Mouse (Mus musculus) brain, embryonic 14.5 days (tissue): ENCODE data around the gene Miox. TPM values are rescaled to one million over a fixed set of nuclear protein-coding genes. Genes with fewer than 3 reads are reported as not detected.
A peak's percentile ranks its signal among the peaks of the same experiment; 100 is the strongest.

Experiments used
- DNase-seq: peaks from one replicate; pipeline ENCODE4 v3.0.0-alpha.2; 2011; ENCODE audit warnings: low read depth
- CTCF ChIP-seq: fragments of 200-500 bp; IDR thresholded peaks from 2 replicates; pipeline ENCODE4 v1.5.1; 2012; ENCODE audit warnings: inconsistent platforms, mild to moderate bottlenecking, moderate library complexity, borderline replicate concordance; ENCODE audit not compliant: insufficient read depth, insufficient read length; ENCODE audit errors: extremely low read depth
- POLR2A ChIP-seq: fragments of 200-500 bp; IDR thresholded peaks from 2 replicates; pipeline ENCODE4 v1.6.1; 2012; ENCODE audit warnings: mild to moderate bottlenecking, inconsistent platforms, borderline replicate concordance; ENCODE audit not compliant: poor library complexity, insufficient read depth, insufficient read length, severe bottlenecking; ENCODE audit errors: extremely low read depth
- polyA plus RNA-seq: library from polyadenylated mRNA; depleted of rRNA; stranded (reverse); fragments of >200 nt; gene quantifications from 2 replicates; pipeline ENCODE4 v1.2.3, GENCODE M21; 2012

Gene Miox
- polyA plus RNA-seq, 1 experiment: not detected

DNA sequence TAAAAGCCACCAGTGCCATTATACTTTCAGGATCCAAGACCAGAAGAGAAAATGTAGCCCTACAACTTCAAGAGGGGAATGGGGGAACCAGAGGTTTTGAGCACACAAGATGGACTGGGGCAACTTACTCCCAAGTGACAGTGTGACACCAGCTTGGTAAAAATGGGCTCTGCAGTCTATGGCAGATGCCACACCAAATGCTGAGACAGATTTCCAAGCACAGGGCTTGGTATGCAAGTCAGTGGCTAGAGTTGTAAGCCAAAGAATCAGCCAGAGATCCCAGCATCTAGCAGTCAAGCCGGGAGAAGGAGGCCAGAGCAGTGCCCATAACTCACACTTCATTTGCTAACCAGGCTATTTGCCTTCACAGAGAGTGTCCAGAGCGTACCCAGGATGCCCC lies 36.5 kb upstream of the Miox start:
- no peak for DNase-seq
- TF ChIP-seq POLR2A (no peak), CTCF (no peak)

GRCm38 (mm10) chr15:89300180-89300579 lies 34.0 kb upstream of the Miox start:
- TF ChIP-seq CTCF (no peak), POLR2A (no peak)
- DNase-seq: no peak

- DNase-seq: no peak
- TF ChIP-seq POLR2A (no peak), CTCF (no peak)
Measured at GRCm38 (mm10) chr15:89300600-89300999, 33.6 kb upstream of the Miox start.

GRCm38 (mm10) chr15:89305966-89306365 lies 28.2 kb upstream of the Miox start:
- TF ChIP-seq CTCF: no peak
- no peak for TF ChIP-seq POLR2A

DNA sequence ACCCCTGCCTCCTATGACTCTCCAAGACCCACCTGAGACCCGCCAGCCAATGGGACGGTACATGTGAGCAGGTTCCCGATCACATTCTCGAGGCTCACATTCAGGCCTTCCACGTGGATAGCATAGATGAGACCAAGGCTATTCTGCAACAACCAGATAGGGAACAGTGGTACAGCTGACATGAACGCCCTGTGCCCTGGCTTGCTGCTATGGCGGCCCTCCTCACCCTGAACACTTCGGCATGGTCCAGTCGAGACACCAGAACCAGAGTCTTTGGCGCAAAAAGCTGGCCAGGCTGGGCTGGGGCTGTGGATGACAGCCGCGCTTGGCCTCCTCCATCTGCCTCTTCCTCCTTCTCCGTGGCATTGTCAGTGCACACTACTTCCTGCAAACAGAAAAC lies 26.7 kb upstream of the Miox start:
- TF ChIP-seq POLR2A: no peak
- no peak for TF ChIP-seq CTCF

More at GRCm38 (mm10) chr15:89305966-89306365, 28.2 kb upstream of the Miox start:
- no peak for DNase-seq

DNA sequence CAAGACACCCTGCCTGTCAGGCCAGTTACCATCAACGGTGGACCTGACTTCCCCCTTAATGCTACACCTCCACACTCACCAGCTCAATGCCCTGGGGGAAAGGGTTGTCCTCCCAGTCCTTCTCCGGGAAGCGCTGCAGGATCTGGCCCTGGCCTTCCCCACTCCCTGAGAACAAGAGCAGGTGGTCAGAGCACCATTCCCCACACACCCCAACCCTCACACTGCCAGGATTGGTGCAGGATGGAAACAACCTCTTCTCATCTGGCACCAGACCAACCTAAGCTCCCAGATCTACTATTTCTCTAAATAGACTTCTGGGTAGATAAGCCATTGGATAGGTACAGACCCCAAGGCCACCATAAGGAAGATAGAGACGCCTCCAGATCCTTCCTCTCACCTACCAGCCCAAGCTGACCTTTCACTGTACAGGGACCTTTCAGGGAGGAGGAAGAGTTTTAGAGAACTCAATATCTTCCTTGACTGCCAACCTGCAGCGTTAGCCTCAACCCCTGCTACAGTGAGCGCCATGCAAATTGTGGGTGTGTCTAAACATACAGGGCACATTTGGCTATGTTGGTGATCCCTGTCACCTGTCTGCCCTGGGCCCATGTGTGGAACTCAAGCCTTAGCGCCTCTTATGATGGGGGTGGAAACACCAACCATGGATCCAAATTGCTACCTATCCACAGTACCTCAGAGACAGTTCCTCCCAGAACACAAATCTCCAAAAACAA lies 25.6 kb upstream of the Miox start:
- no peak for TF ChIP-seq CTCF
- TF ChIP-seq POLR2A: no peak

More for the DNA sequence above, 26.7 kb upstream of the Miox start:
- no peak for DNase-seq

DNA sequence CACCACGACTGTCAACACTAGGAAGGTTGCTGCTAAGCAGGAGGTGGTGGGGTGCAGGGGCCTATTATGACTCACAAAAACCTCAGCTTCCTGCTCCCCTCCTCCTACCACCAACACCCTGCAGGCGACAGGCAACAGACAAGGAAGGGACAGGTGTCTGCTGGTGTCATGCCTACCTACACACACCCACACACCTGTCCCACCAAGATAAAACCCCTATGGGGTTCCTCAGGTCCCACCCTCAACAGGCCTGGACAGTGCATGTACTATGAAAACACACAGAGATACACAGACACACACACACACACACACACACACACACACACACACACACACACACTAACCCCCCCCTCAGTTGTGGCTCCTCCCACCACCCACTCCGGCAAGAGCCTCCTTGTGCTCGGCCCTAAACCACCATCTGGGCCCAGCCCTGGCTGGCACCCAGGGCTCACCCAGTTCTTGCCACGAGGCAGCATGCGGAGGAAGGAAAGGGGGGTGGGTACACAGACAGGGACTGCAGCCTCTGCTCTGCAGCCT lies 24.2 kb upstream of the Miox start:
- no peak for TF ChIP-seq CTCF
- no peak for TF ChIP-seq POLR2A
- DNase-seq: peak; percentile 70

More for the DNA sequence above, 25.6 kb upstream of the Miox start:
- no peak for DNase-seq

DNA sequence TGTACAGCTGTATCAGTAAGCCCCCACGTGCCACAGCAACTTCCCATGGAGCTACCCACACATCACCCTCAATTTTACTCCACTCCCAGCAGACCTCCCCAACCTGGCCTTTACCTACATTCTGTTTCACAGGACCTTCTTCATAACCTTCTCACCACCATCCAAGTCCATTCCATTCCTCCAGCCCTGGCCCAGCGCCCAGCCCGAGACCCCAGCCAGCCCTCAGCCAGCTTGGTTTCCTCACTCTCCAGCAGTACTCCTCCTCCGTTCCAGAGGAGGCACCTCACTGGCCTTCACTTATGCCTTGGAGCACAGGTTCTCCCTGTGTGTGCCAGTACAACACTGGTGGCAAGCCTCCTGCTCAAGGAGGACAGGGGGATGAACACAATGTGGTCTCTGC lies 20.8 kb upstream of the Miox start:
- no peak for TF ChIP-seq CTCF
- TF ChIP-seq POLR2A: no peak
- DNase-seq: no peak

GRCm38 (mm10) chr15:89314107-89314506 lies 20.1 kb upstream of the Miox start:
- DNase-seq: no peak
- TF ChIP-seq POLR2A (no peak), CTCF (no peak)

DNA sequence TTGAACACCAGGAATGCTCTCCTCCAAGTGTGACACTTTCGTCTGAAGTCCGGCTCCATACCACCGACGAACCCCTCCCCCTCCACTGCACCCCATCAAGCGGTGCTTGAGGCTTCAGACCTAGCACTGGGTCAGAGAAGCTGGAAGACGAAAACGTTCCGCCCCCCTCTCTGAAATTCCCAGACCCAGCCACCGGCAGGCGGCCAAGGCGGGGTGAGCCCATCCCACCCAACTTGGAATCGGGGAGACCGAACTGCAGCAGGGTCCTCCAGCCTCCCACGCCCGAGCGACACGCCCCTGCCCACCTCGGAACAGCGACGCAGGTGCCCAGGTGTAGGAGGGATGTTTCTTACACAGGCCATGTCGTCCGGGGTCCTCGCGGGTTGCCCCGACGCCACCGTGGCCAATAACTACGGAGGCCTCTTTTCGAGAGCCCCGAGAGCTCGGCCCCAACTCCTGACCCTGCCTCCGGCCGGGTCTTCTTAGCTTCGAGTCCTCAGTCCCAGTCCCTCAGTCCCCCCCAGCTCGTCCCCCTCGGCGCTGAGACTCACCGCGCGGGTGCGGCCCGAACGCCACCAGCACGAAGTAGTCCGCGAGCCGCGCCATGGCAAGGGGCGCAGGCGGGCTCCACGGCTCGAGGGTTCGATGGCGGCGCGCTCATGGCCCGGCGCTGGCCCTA lies 19.5 kb upstream of the Miox start:
- peak; percentile 38 for DNase-seq

GRCm38 (mm10) chr15:89315190-89315731 lies 18.9 kb upstream of the Miox start, which contains the start of gene Sbf1:
Gene Sbf1 (minus strand): TSS chr15:89315311.
- TF ChIP-seq CTCF (no peak), POLR2A (peak; percentile 96)
- DNase-seq: peak; percentile 99

More for the DNA sequence above, 19.5 kb upstream of the Miox start:
- TF ChIP-seq CTCF: peak; percentile 16; the same call in 1 of the 2 replicates
- no peak for TF ChIP-seq POLR2A

DNA sequence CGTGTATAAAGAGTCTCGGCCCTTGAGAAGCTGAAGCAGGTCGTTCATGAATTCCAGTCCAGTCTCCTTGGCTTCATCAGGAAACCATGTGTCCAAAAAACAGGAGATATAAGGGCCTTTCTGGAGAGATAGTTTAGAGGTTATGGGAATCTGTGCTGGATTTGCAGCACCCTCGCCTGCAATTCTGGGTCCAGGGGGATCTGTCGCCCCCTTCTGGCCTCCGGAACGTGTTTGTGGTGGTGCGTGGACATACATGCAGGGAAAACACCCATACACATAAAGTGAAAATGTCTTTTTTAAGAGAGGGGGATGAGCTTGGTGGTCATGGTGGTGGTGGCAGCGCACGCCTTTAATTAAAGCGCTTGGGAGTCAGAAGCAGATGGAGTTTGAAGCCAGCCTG lies 18.1 kb upstream of the Miox start:
- no peak for DNase-seq
- TF ChIP-seq POLR2A (no peak), CTCF (peak; percentile 26; the same call in 1 of the 2 replicates)
